In genomic region chr19:43655735-43656492, GRCm38 (mm10) we compare ENCODE assay signal across 9 mouse cellular contexts. TPM values are rescaled to one million over a fixed set of nuclear protein-coding genes. Genes with fewer than 3 reads are reported as not detected.
DNase-seq lines count a peak whose midpoint lies in the region; TF ChIP-seq lines count a peak whose summit lies in the region.
"Had no signal": no experiment of that assay in that cellular context is flagged by ENCODE, and none has a peak within 500 bp of the region (broad histone marks: within the 10 kb centered on the region; RNA-seq: fewer than 3 reads in every experiment).

No protein-coding gene starts in this region.

- intact Hi-C loops in gastrocnemius, postnatal 36 days (cut with DNase I), result loop anchor here (1.0 to 5.0 kb wide), 3 partner anchors 25 to 163 kb away; no protein-coding TSS in a partner anchor

- peak; percentile 34 to 58 for DNase-seq in kidney, adult 8-10 months
- no peak for DNase-seq in kidney, adult 11 months
- DNase-seq in MEL (ENCODE audit: low read depth, low spot score), result peak; percentile 92
- peak; percentile 39 for DNase-seq in cerebellum, adult 9-11 months
- peak; percentile 54 to 70 for DNase-seq in gastrocnemius, postnatal 36 days
- peak; percentile 78 for DNase-seq in limb, embryonic 10.5 days (ENCODE audit: low spot score)
- DNase-seq in urinary bladder, postnatal 10 days (ENCODE audit: low spot score), result peak; percentile 33

- no peaks in the 10 kb centered on the region for H3K36me3 ChIP-seq in MEL (ENCODE audit: control insufficient read depth in 1 of 2, insufficient read depth in 2 of 2, low read length in 2 of 2)
- no peaks in the 10 kb centered on the region for H3K36me3 ChIP-seq in limb, embryonic 10.5 days
- H3K36me3 ChIP-seq: neural tube, embryonic 12.5 days had no signal

- WGBS in limb, embryonic 10.5 days, result 44% methylated on average over 11 of the region's 11 CpGs
- 40% methylated on average over 11 of the region's 11 CpGs for WGBS in olfactory bulb, adult 2 months

- no peaks in the 10 kb centered on the region for H3K9me3 ChIP-seq in MEL (replicated peaks; ENCODE audit: insufficient read depth, low read length)
- no peaks in the 10 kb centered on the region for H3K9me3 ChIP-seq in limb, embryonic 10.5 days (replicated peaks)
- H3K9me3 ChIP-seq: neural tube, embryonic 12.5 days had no signal

- H3K4me1 ChIP-seq in MEL (ENCODE audit: control insufficient read depth in 1 of 2, insufficient read depth in 2 of 2, low read length in 2 of 2), result 0 out of 4 replicates have a peak, but pooled peaks cover 0 to 2% of the 10 kb centered on the region in 2 experiments
- H3K4me1 ChIP-seq in limb, embryonic 10.5 days, result peaks cover 11% of the 10 kb centered on the region
- peaks cover 1% of the 10 kb centered on the region; the same call in 1 of the 2 replicates for H3K4me1 ChIP-seq in olfactory bulb, adult 2 months (ENCODE audit: control insufficient read depth, insufficient read depth, low read length)
- H3K4me1 ChIP-seq: neural tube, embryonic 12.5 days had no signal

- no peaks in the 10 kb centered on the region; a peak in 1 of 4 replicates for H3K27me3 ChIP-seq in MEL (ENCODE audit: control insufficient read depth in 1 of 2, insufficient read depth in 2 of 2, low read length in 2 of 2)
- H3K27me3 ChIP-seq in limb, embryonic 10.5 days (ENCODE audit: low read depth, poor library complexity, severe bottlenecking), result peaks cover 30% of the 10 kb centered on the region; the same call in 1 of the 2 replicates
- H3K27me3 ChIP-seq: neural tube, embryonic 12.5 days had no signal

- no peak overlapping the region for H3K9ac ChIP-seq in MEL (ENCODE audit: control insufficient read depth, low read depth, low read length, poor library complexity, severe bottlenecking)
- H3K9ac ChIP-seq: neural tube, embryonic 12.5 days had no signal

- TF ChIP-seq RAD21 in MEL (IDR thresholded peaks at IDR 0.05; ENCODE audit: low read depth, low read length), result peak; percentile 96

- TF ChIP-seq POLR2A in MEL (IDR thresholded peaks at IDR 0.05; ENCODE audit: control insufficient read depth in 1 of 2, insufficient read depth in 1 of 2, low read depth in 1 of 2, low read length in 2 of 2, poor library complexity in 1 of 2), result no peak
- TF ChIP-seq POLR2A in olfactory bulb, adult 2 months (IDR thresholded peaks at IDR 0.05; ENCODE audit: insufficient read depth, low read depth, low read length), result no peak

- TF ChIP-seq EP300 in MEL (IDR thresholded peaks at IDR 0.05; ENCODE audit: low read depth in 1 of 2, low read length in 2 of 2), result no peak

- TF ChIP-seq CTCF in MEL (IDR thresholded peaks at IDR 0.05 in 2 of 3, conservative IDR thresholded peaks at IDR 0.05 in 1 of 3; ENCODE audit: control insufficient read depth in 1 of 3, insufficient read depth in 1 of 3, low read depth in 2 of 3, low read length in 3 of 3, poor library complexity in 1 of 3, severe bottlenecking in 1 of 3), result peak; percentile 92 to 99 (median 92)
- TF ChIP-seq CTCF in olfactory bulb, adult 2 months (IDR thresholded peaks at IDR 0.05; ENCODE audit: insufficient read depth, low read depth, low read length), result peak; percentile 55

- H3K27ac ChIP-seq in MEL (ENCODE audit: control insufficient read depth, low read depth, low read length), result no peak overlapping the region
- no peak overlapping the region for H3K27ac ChIP-seq in limb, embryonic 10.5 days
- H3K27ac ChIP-seq in olfactory bulb, adult 2 months (ENCODE audit: insufficient read depth, low read depth, low read length), result no peak overlapping the region
- H3K27ac ChIP-seq: neural tube, embryonic 12.5 days had no signal

- H3K4me3 ChIP-seq in MEL (ENCODE audit: control insufficient read depth in 1 of 2, insufficient read depth in 1 of 2, low read depth in 2 of 2, low read length in 2 of 2), result no peak overlapping the region
- no peak overlapping the region for H3K4me3 ChIP-seq in limb, embryonic 10.5 days
- H3K4me3 ChIP-seq in olfactory bulb, adult 2 months (ENCODE audit: insufficient read depth, low read depth, low read length), result no peak overlapping the region
- H3K4me3 ChIP-seq: neural tube, embryonic 12.5 days had no signal

- H3K79me2 ChIP-seq in MEL (ENCODE audit: control insufficient read depth, insufficient read depth, low read length, poor library complexity), result no peaks in the 10 kb centered on the region

TF ChIP-seq in MEL, 35 proteins besides CTCF, POLR2A, EP300 and RAD21:
- TF ChIP-seq ZMIZ1 (IDR thresholded peaks at IDR 0.05; ENCODE audit: low read depth, low read length) (no peak), MAZ (IDR thresholded peaks at IDR 0.05; ENCODE audit: low read depth, low read length) (no peak), BHLHE40 (IDR thresholded peaks at IDR 0.05; ENCODE audit: borderline replicate concordance, low read depth, low read length) (0 out of 2 replicates have a peak, but pooled peaks have one; percentile 22), ZC3H11A (IDR thresholded peaks at IDR 0.05; ENCODE audit: low read depth, low read length) (peak; percentile 88), TCF12 (IDR thresholded peaks at IDR 0.05; ENCODE audit: low read depth, low read length) (peak; percentile 27; the same call in 1 of the 2 replicates), GABPA (IDR thresholded peaks at IDR 0.05; ENCODE audit: low read depth, low read length) (no peak), GATA1 (IDR thresholded peaks at IDR 0.05; ENCODE audit: low read depth, low read length) (0 out of 2 replicates have a peak, but pooled peaks have one; percentile 23), ZNF384 (IDR thresholded peaks at IDR 0.05; ENCODE audit: low read depth, low read length) (no peak), POLR2AphosphoS2 (IDR thresholded peaks at IDR 0.05; ENCODE audit: low read length) (no peak), SMC3 (IDR thresholded peaks at IDR 0.05; ENCODE audit: low read depth, low read length) (peak; percentile 99), JUND (IDR thresholded peaks at IDR 0.05; ENCODE audit: low read depth, low read length) (peak; percentile 34; the same call in 1 of the 2 replicates), HCFC1 (IDR thresholded peaks at IDR 0.05; ENCODE audit: low read depth, low read length) (0 out of 2 replicates have a peak, but pooled peaks have one; percentile 27), TBP (IDR thresholded peaks at IDR 0.05; ENCODE audit: low read depth, low read length) (0 out of 2 replicates have a peak, but pooled peaks have one; percentile 18), SIN3A (IDR thresholded peaks at IDR 0.05; ENCODE audit: low read length) (peak; percentile 57; the same call in 1 of the 2 replicates)

RNA-seq across cellular contexts. Expression of gene Slc25a28, which starts 18.8 kb away (rescaled TPM):
- 57.9 and 58.2 TPM in 2 replicates for total RNA-seq in MEL (2012; rRNA removed)
- 100 to 1,000 TPM in 1 of 2 experiments, not detected in 1; 110 TPM for polyA plus RNA-seq in MEL (2012; ENCODE audit: insufficient read depth in 1 of 2, insufficient read length in 2 of 2, low read depth in 1 of 2, low replicate concordance in 2 of 2, missing spikeins in 1 of 2)
- 10 to 100 TPM; 20.6 to 25.2 TPM for total RNA-seq in gastrocnemius, postnatal 36 days (2021)
- 10.8 and 12.7 TPM in 2 replicates for polyA plus RNA-seq in limb, embryonic 10.5 days (2016; fragmentation: Nextera tagmentation; extraction: Ambion mirVana)
- polyA plus RNA-seq in olfactory bulb, adult 2 months (2012; ENCODE audit: insufficient read depth, insufficient read length, low replicate concordance, missing spikeins), result 123 TPM in 1 of 2 replicates, not detected in the other

RNA-seq across cellular contexts. Expression of gene Entpd7, which starts 33.6 kb away (rescaled TPM):
- 7.7 and 8.0 TPM in 2 replicates for total RNA-seq in MEL (2012; rRNA removed)
- 1 to 10 TPM in 1 of 2 experiments, not detected in 1; 4.2 TPM for polyA plus RNA-seq in MEL (2012; ENCODE audit: insufficient read depth in 1 of 2, insufficient read length in 2 of 2, low read depth in 1 of 2, low replicate concordance in 2 of 2, missing spikeins in 1 of 2)
- total RNA-seq in gastrocnemius, postnatal 36 days (2021), result 1 to 10 TPM; 1.1 to 1.7 TPM
- 9.4 and 12.7 TPM in 2 replicates for polyA plus RNA-seq in limb, embryonic 10.5 days (2016; fragmentation: Nextera tagmentation; extraction: Ambion mirVana)
- polyA plus RNA-seq in olfactory bulb, adult 2 months (2012; ENCODE audit: insufficient read depth, insufficient read length, low replicate concordance, missing spikeins), result not detected in 2 replicates

RNA-seq across cellular contexts. Expression of gene Nkx2-3, which starts 43.8 kb away (rescaled TPM):
- total RNA-seq in MEL (2012; rRNA removed), result not detected in 2 replicates
- not detected for polyA plus RNA-seq in MEL (2012; ENCODE audit: insufficient read depth in 1 of 2, insufficient read length in 2 of 2, low read depth in 1 of 2, low replicate concordance in 2 of 2, missing spikeins in 1 of 2)
- not detected for total RNA-seq in gastrocnemius, postnatal 36 days (2021)
- 0.65 TPM in 1 of 2 replicates, not detected in the other for polyA plus RNA-seq in limb, embryonic 10.5 days (2016; fragmentation: Nextera tagmentation; extraction: Ambion mirVana)
- polyA plus RNA-seq in olfactory bulb, adult 2 months (2012; ENCODE audit: insufficient read depth, insufficient read length, low replicate concordance, missing spikeins), result not detected in 2 replicates
- polyA plus RNA-seq: neural tube, embryonic 12.5 days had no signal
